Mouse (Mus musculus) midbrain, postnatal 0 days (tissue): ENCODE measurements around the gene Tbxa2r. TPM values are rescaled to one million over a fixed set of nuclear protein-coding genes. Genes with fewer than 3 reads are reported as not detected.

Experiments
- ATAC-seq: fragments of 200-750 bp; cut with Nextera tagmentation; 2 replicates; pipeline ENCODE4 v1.8.0; 2017; ENCODE audit warnings: moderate number of reproducible peaks, mild to moderate bottlenecking, moderate TSS enrichment, moderate library complexity; ENCODE audit not compliant: low FRiP score
- DNase-seq: peaks from one replicate; pipeline ENCODE4 v3.0.0-alpha.2; 2015; ENCODE audit warnings: low spot score
- H3K27ac ChIP-seq: fragments of 300-500 bp; sonication (generic); 2 replicates; pipeline ENCODE4 v1.5.1; 2014; ENCODE audit warnings: low read depth, mild to moderate bottlenecking, low read length, mixed read lengths
- H3K27me3 ChIP-seq: fragments of 300-500 bp; sonication (generic); 2 replicates; pipeline ENCODE4 v1.6.1; 2014; ENCODE audit warnings: low read length, control low read depth, mixed read lengths; ENCODE audit not compliant: insufficient read depth
- H3K36me3 ChIP-seq: fragments of 300-500 bp; sonication (generic); 2 replicates; pipeline ENCODE4 v1.6.1; 2014; ENCODE audit warnings: low read length, control low read depth, mixed read lengths; ENCODE audit not compliant: insufficient read depth
- H3K4me1 ChIP-seq: fragments of 300-500 bp; sonication (generic); 2 replicates; pipeline ENCODE4 v1.6.1; 2014; ENCODE audit warnings: mild to moderate bottlenecking, control low read depth, antibody characterized with exemption, low read length, mixed read lengths; ENCODE audit not compliant: insufficient read depth
- H3K4me2 ChIP-seq: fragments of 300-500 bp; sonication (generic); 2 replicates; pipeline ENCODE4 v1.6.1; 2014; ENCODE audit warnings: low read depth, mild to moderate bottlenecking, low read length, mixed read lengths; ENCODE audit not compliant: poor library complexity, severe bottlenecking
- H3K4me3 ChIP-seq: fragments of 300-500 bp; sonication (generic); 2 replicates; pipeline ENCODE4 v1.5.1; 2014; ENCODE audit warnings: low read depth, mild to moderate bottlenecking, low read length, moderate library complexity
- H3K9ac ChIP-seq: fragments of 300-500 bp; sonication (generic); replicated peaks from 2 replicates; pipeline ENCODE4 v1.6.1; 2014; ENCODE audit warnings: mild to moderate bottlenecking, low read length, moderate library complexity, mixed read lengths; ENCODE audit not compliant: poor library complexity, severe bottlenecking
- H3K9me3 ChIP-seq: fragments of 300-500 bp; sonication (generic); 2 replicates; pipeline ENCODE4 v1.6.1; 2016; ENCODE audit warnings: low read length, control low read depth
- CTCF ChIP-seq: IDR thresholded peaks from 2 replicates; pipeline ENCODE4 v1.5.1; 2016; ENCODE audit warnings: antibody characterized with exemption, mild to moderate bottlenecking
- WGBS: fragments of 180-500 bp; shearing (Covaris S2); extraction: QIAGEN DNeasy Blood & Tissue Kit; methylation state at CpG from one replicate; pipeline ENCODE4 v1.1.7; 2014; 5-methylcytosine and 5-hydroxymethylcytosine counted together
- polyA plus RNA-seq: library from polyadenylated mRNA; unstranded; fragments of >200 nt; fragmentation: Nextera tagmentation; extraction: Ambion mirVana; gene quantifications from 2 replicates; pipeline ENCODE4 v1.2.1, GENCODE M21; 2015
- total RNA-seq: library from RNA; depleted of rRNA; stranded (reverse); fragments of >200 nt; gene quantifications from 2 replicates; pipeline ENCODE4 v1.2.3, GENCODE M21; 2014

Tbxa2r gene
- total and polyA plus RNA-seq, 2 experiments from 2014 or later: 3.8 to 7.0 TPM

DNA sequence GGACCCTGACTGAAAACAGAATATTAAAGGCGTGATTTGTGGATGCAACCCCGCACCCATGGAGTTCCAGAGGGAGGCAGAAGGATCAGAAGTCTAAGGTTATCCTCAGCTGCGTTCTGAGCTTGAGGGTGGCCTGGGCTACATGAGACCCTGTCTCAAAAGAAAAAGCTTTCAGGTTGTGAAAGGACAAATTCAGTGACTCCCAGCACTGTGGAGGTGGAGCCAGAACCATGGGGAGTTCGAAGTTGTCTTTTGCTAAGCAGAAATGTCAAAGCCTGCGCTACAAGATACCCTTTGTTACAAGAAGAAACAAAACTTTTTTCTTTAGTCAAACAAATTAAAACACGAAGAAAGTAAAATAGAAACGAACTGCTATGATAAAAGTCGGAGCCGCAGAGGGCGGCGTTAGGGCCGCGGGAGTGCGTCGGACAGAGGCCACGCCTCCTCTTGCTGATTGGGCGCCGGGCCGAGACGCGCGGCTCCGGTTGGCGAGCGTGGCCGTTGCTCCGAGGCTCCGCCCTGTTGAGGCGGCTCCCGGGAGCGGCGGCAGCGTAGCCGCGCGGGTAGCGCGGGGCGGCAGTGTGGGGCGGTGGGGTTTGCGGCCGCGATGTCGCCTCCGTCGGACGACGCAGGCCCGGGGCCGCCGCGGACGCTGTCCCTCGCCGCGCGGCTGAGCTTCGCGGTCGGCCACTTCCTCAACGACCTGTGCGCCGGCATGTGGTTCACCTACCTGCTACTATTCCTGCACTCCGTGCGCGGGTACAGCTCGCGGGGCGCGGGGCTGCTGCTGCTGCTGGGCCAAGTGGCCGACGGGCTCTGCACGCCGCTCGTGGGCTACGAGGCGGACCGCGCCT is 28.7 kb downstream of the Tbxa2r start, which contains the start of gene Mfsd12:
Gene Mfsd12 (plus strand): TSS at position 501 of the 854 bp plus-strand sequence.
- H3K4me1 ChIP-seq: peaks cover 4% of the 10 kb centered on the region
- peak within 1 kb of the TSS; percentile 87 for H3K9ac ChIP-seq
- peak within 1 kb of the TSS; percentile 91 for H3K4me2 ChIP-seq
- ATAC-seq: peak; percentile 92
- WGBS: 2% methylated on average over 66 of the region's 79 CpGs
- DNase-seq: peak; percentile 93
- H3K27ac ChIP-seq: no peak within 1 kb of the TSS
- H3K27me3 ChIP-seq: no peaks in the 10 kb centered on the region
- peaks cover 14% of the 10 kb centered on the region for H3K36me3 ChIP-seq
- H3K9me3 ChIP-seq: no peaks in the 10 kb centered on the region
- peak within 1 kb of the TSS; percentile 80 for H3K4me3 ChIP-seq
- no peak for TF ChIP-seq CTCF

DNA sequence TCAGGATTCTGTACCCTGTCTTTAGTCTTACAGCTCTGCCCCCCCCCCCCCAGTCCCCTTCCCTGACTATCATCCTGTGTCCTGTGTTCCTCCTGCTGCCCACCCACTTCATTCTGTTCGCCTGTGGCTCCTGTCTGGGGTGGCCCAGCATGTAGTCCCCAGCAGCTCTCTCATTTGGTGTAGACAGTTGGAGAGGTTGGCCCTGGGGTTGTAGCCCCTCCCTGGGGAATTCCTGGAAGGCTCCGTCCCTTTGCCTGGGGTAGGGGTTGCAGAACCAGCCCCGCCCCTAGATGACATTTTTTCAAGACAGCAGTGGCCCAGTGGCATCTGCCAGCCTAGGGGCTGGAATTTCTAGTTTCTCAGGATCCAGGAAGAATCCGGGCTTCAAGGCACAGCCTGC is 29.7 kb downstream of the Tbxa2r start:
- peak overlapping the region; percentile 87 for H3K9ac ChIP-seq
- WGBS: 23% methylated on average over 4 of the region's 4 CpGs
- ATAC-seq: no peak; the same call in 1 of the 2 replicates
- H3K4me1 ChIP-seq: peaks cover 4% of the 10 kb centered on the region
- no peak overlapping the region for H3K27ac ChIP-seq
- H3K4me2 ChIP-seq: peak overlapping the region; percentile 91
- 0 out of 2 replicates have a peak, but pooled peaks cover 7% of the 10 kb centered on the region for H3K27me3 ChIP-seq
- H3K36me3 ChIP-seq: peaks cover 22% of the 10 kb centered on the region
- H3K9me3 ChIP-seq: no peaks in the 10 kb centered on the region
- peak overlapping the region; percentile 80 for H3K4me3 ChIP-seq
- no peak for DNase-seq
- TF ChIP-seq CTCF: no peak

DNA sequence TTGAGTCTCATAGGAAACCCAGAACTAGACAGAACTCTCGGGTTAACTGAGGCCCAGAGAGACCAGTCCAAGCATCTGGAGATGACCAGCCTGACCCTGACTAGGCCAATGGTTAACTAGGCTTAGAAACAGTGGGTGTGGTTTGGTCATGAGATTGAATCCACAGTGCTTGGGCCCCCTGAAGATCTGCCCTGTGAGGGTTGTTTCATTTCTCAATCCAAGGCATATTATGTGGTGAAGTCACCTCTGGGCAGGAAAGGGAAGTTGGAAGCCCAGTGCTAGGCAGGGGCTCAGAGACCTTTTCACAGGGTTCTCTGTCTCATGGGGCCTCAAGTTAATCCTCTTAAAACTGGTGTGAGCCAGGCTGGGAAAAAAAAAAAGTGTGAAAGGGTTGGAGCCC is 30.3 kb downstream of the Tbxa2r start:
- no peak overlapping the region for H3K27ac ChIP-seq
- peaks cover 22% of the 10 kb centered on the region for H3K36me3 ChIP-seq
- H3K27me3 ChIP-seq: 0 out of 2 replicates have a peak, but pooled peaks cover 12% of the 10 kb centered on the region
- no peak for TF ChIP-seq CTCF
- no peaks in the 10 kb centered on the region for H3K9me3 ChIP-seq
- ATAC-seq: no peak
- H3K9ac ChIP-seq: peak overlapping the region; percentile 87; the same call in 1 of the 2 replicates
- 68% methylated on average over 1 of the region's 1 CpGs for WGBS
- H3K4me2 ChIP-seq: peak overlapping the region; percentile 91
- peak overlapping the region; percentile 80; the same call in 1 of the 2 replicates for H3K4me3 ChIP-seq
- no peak for DNase-seq
- peaks cover 4% of the 10 kb centered on the region for H3K4me1 ChIP-seq

DNA sequence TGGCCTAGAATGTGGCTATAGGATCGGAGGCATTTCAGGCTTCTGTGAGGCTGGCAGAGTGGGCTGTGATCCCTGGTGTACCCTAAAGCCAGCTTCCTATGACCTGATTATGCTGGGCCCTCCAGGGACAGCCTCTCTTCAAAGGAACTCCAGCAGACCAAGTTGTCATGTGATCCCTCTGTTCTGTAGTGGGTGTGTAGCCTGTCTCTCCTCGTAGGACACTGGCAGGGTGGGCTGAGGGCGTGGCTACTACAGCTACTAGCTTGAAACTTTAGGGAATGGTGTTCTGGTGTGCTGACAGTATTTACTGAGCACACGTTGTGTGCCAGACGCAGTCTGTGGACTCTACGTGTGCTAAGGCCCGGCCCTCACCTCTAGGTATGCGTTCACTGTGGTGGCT is 32.2 kb downstream of the Tbxa2r start:
- 68% methylated on average over 8 of the region's 8 CpGs for WGBS
- Histone ChIP-seq H3K4me1 (peaks cover 11% of the 10 kb centered on the region), H3K27ac (no peak overlapping the region), H3K4me2 (no peak overlapping the region), H3K36me3 (peaks cover 22% of the 10 kb centered on the region), H3K9ac (peak overlapping the region; percentile 24; the same call in 1 of the 2 replicates), H3K4me3 (no peak overlapping the region), H3K27me3 (0 out of 2 replicates have a peak, but pooled peaks cover 14% of the 10 kb centered on the region), H3K9me3 (no peaks in the 10 kb centered on the region)
- ATAC-seq: no peak
- no peak for DNase-seq
- no peak for TF ChIP-seq CTCF

DNA sequence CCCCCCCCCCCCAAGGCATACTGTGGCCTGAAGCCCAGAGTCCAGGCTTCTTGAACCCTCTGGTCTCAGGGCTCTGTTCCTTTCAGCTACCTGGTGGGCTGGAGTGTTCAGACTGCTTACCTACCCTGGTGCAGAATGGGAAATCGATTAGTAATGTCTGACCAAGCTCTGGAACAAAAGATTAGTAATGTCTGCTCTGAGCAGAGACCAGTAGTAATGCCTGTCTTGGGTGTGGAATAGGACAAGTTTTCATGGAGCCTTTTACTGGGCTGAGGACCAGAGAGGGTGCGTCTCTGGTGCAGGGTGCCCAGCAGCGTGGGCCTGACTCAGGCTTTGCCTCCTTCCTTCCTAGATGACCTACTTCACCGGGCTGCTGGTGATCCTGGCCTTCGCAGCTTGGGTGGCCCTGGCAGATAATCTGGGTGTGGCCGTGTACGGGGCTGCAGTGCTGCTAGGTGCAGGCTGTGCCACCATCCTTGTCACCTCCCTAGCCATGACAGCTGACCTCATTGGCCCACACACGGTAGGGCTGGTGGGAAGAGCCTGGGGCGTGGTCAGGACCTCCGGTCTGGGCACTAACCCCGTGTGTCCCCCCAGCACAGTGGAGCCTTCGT is 33.9 kb downstream of the Tbxa2r start:
- 77% methylated on average over 12 of the region's 12 CpGs for WGBS
- Histone ChIP-seq H3K9ac (no peak overlapping the region), H3K4me2 (no peak overlapping the region), H3K27me3 (0 out of 2 replicates have a peak, but pooled peaks cover 14% of the 10 kb centered on the region), H3K4me3 (no peak overlapping the region), H3K36me3 (peaks cover 33% of the 10 kb centered on the region), H3K9me3 (no peaks in the 10 kb centered on the region), H3K27ac (no peak overlapping the region), H3K4me1 (peaks cover 11% of the 10 kb centered on the region)
- TF ChIP-seq CTCF: no peak
- ATAC-seq: no peak
- no peak for DNase-seq
